Mouse (Mus musculus) B cell, adult 67 days (primary cell): ENCODE measurements around the gene Plxnc1. TPM values are rescaled to one million over a fixed set of nuclear protein-coding genes. Genes with fewer than 3 reads are reported as not detected.

ENCODE experiments used
- total RNA-seq, 2 experiments: library from RNA; stranded (reverse); gene quantifications; 4 replicates each; pipeline ENCODE4 v1.2.4; 2023

Gene Plxnc1
- total RNA-seq, result 10 to 100 TPM; 77.2 to 84.5 TPM

GRCm38 (mm10) chr10:94944691-94945205, at the start of gene Plxnc1:
TSS of gene Plxnc1 (minus strand) at chr10:94944835.

